Mouse (Mus musculus): ENCODE measurements around the gene Spint5.

DNA sequence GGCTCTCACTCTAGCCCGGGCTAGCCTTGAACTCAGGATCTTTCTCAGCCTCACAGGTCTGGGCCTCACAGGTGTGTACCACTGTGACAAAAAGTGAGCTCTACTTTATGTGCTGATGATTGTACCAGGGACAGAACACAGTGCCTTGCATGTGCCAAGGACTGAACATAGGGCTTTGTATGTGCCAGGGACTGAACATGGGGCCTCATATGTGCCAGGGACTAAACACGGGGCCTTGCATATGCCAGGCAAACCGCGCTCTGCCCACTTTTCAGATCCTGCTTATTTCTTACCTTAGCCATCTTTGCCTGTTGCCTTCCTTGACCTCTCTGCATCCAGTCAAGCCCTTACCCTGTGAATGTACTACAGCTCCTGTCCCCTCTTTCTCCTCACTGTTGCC is 46.9 kb downstream of the Spint5 start:
- TF ChIP-seq GATA1 (IDR thresholded peaks at IDR 0.05; ENCODE audit: borderline replicate concordance, low read length) = no peak
- no peak for TF ChIP-seq FLI1 (IDR thresholded peaks at IDR 0.05; ENCODE audit: low read length)
